Mouse (Mus musculus) forelimb bud, embryonic 11.5 days (tissue): ENCODE measurements at regions not wholly inside any gene's neighbourhood (a gene's known extent, or its start where the extent isn't known, plus 50 kb on each side); places are given as distances from the start of the nearest gene placed in this dataset.
A peak's percentile ranks its signal among the peaks of the same experiment; 100 is the strongest.

Experiments used
- DNase-seq: peaks from one replicate; pipeline ENCODE4 v3.0.0-alpha.2; 2012; ENCODE audit warnings: low read depth, low spot score

GRCm38 (mm10) chr1:71837764-71838163 lies 184.8 kb upstream of the Fn1 start:
- DNase-seq, result peak; percentile 84

DNA sequence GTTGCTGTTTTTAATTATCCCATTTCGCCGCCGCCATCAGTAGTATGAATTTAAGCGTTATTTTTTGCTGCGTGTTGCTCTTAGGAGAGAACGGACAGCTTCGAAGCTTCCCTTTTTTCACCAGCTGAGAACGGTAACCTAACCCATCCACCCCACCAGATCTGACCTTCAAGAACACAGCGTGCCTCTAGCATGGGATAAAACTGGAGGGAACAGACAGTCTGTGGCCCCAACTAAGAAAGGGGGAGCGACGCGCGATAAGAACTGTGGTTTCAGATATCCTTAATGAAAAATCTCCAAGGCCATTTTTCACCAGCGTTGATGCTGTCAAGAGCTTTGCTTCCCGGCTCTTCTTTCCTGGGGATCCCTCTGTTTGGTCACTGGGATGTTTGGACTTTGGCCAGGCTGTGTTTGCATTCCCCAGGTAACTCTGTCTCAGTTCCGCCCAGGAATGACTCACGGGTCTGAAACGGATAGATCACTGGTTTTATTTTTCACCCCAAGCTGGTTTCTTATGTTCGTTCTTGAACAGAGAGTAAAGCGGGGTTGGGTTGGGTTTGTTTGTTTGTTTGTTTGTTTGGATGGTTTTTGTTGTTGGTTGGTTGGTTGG lies 184.1 kb upstream of the Fn1 start:
- DNase-seq, result peak; percentile 32

DNA sequence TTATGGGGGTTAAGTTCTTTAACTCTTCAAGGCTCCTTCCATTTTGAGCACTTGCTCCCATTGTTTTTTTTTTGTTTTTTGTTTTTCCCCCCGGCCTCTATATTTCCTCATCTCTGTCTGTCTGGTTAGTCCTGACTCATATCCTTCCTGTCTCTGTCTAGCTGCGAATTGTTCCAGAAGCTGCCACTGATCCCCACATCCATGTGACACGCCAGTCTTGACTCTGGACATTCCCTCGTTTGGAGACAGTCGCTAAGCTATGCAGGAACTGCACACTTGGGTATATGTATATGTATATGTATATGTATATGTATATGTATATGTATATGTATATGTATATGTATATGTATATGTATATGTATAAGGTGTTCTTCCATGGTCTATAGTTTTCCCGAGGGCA lies 177.4 kb upstream of the Fn1 start:
- DNase-seq, result no peak

- DNase-seq, result no peak
Observed at GRCm38 (mm10) chr1:71824410-71824809, 171.4 kb upstream of the Fn1 start.

- DNase-seq, result no peak
Observed at GRCm38 (mm10) chr1:71822123-71822522, 169.1 kb upstream of the Fn1 start.

GRCm38 (mm10) chr1:71821099-71821498 lies 168.1 kb upstream of the Fn1 start:
- DNase-seq, result no peak

DNA sequence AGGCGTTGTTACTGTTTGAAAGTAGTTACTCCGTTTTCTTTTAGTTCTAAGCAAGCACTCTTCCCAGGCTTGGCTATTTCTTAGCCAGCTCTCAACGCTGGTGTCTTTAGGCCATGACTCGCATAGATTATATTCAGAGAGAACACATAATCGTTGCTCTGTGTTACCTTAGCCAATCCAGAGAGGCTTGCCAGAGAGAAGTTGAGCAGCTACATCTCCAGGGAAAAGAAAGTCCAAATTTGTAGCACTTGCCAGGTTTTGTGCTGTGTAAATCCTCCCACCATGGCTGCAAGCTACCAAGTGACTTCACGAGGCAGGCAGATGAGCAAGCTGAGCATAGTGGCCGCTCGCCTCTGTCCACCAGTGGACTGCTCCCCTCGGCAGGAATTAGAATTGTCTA lies 163.3 kb upstream of the Fn1 start:
- no peak for DNase-seq

- DNase-seq, result no peak
Observed at GRCm38 (mm10) chr1:71814141-71814540, 161.1 kb upstream of the Fn1 start.

GRCm38 (mm10) chr1:71812171-71812695 lies 159.2 kb upstream of the Fn1 start:
- DNase-seq, result no peak

DNA sequence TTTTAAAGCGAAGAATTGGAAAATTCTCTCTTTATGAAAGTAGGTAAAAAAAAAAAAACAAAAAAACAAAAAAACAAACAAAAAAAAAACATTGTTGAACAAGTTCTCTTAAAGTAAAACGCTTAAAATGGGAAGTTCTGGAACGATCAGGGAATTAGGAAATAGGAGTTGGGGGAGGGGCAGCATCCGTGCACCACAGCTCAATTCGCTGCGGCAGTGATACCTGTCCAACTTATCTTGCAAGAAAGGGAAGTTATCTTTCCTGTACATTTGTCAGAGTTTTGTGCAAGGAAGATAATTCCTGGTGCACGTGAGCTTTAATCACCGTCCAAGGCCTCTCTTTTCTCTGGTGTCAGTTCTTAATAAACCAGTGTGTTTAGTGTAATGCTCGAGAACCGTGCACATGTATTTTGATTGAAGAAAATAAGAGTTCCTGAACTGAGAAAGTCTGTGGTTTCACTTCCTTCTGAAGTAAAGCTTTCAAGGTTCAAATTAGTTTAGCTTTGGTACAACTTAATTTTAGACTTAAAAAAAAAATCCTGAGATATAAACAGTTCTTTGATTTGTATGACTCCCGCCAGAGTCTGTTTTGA lies 158.3 kb upstream of the Fn1 start:
- no peak for DNase-seq

- DNase-seq, result no peak
Observed at GRCm38 (mm10) chr1:71808005-71808404, 155.0 kb upstream of the Fn1 start.

GRCm38 (mm10) chr1:71807586-71807985 lies 154.6 kb upstream of the Fn1 start:
- no peak for DNase-seq

GRCm38 (mm10) chr1:71801283-71802066 lies 148.5 kb upstream of the Fn1 start:
- DNase-seq, result peak; percentile 17

DNA sequence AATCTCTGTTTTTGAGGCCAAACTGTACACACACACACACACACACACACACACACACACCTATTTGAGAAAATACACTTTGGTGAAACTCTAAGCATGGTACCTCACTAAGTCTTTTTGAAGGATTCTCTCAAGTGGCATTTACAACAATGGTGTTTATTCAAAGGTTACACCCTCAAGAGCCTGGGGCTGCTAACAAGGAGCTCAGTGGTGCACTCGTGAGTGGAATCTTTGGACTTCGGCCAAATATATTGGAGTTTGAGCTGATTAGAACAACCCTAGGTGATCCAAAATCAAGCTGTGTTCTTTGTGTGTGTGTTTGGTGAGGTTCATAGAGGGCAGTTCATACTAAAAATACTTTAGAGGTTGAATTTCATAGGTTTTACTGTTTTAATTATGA lies 147.6 kb upstream of the Fn1 start:
- DNase-seq, result no peak

DNA sequence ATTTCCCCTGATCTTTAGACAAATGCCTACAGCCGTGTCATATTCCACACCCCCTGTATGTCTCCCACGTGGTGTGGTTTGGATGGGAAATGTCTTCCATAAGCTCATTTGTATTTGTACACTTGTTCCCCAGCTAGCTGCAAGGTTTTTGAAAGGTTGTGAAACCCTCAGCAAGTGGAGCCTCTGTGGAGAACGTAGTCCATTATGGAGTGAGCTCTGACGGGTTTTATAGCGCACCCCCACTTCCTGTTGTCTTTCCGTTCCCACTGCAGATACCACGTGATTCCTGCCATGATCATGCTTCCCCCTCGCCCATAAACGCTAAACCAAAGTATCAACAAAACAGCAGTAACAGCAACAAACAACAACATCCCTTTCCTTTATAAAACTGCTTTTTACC lies 145.6 kb upstream of the Fn1 start:
- no peak for DNase-seq

DNA sequence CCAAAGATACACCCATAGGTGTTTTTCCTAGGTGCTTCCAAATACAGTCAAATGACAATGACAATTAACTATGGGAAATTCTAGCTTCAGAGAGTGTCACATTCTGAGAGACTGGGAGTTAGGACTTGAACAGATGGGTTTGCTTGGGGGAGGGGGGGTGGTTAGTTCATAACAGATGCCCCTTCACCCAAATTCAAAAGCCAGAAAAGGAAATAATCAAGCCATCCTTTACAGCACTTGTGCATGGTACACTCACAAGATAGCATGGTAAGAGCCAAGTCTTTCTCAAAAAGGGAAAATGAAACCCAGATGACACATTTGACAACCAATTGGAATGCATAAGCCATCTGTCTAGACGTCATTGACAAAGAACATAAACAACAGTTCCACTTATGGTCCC lies 135.4 kb upstream of the Fn1 start:
- peak; percentile 25 for DNase-seq

DNA sequence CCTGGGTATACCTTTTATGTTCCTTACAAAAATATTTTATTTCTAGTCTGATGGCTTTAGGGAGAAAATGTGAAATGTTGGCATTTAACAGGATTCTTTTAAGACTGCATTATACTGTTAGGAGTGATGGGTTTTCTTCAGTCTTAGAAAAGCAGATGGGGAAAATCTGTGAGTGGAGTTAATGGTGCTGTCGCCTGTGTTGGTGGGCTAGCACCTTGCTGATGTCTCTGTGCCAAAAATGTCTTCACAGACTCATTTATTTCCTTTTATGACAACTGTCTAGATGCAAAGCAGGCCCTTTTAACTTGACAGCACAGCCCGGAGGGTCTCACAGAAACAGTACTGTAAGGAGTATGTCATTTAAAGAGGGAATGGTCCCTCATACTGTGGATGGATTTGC lies 131.9 kb upstream of the Fn1 start:
- no peak for DNase-seq

- no peak for DNase-seq
Observed at GRCm38 (mm10) chr1:71778292-71778691, 125.3 kb upstream of the Fn1 start.

- peak; percentile 23 for DNase-seq
Observed at GRCm38 (mm10) chr1:71775865-71776501, 123.0 kb upstream of the Fn1 start.

- DNase-seq, result no peak
Observed at GRCm38 (mm10) chr1:71772526-71772925, 119.5 kb upstream of the Fn1 start.

DNA sequence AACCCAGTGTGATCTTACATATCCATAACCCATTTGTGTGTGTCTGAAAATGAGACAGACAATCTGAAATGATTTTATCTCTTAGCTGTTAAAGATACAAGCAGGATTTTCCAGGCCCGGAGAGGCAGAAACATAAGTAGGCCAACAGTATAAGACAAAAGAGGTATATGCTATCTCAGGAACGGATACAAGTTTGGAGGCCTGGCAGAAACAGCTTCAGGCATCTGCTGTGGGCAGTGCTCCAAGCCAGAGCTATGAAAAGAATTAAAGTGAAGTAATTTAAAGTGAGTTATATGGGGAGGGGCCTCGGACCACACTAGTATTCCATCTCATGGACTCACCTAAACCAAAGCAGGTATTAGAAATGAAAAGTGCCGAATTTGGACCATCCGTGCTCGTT lies 118.8 kb upstream of the Fn1 start:
- DNase-seq, result no peak

GRCm38 (mm10) chr1:71769595-71769994 lies 116.6 kb upstream of the Fn1 start:
- no peak for DNase-seq
